Mouse (Mus musculus) cerebellum, adult (tissue): ENCODE data around the gene Anapc7.
"Not testable (repeated sequence)": the region's sequence is repeated elsewhere in the genome, so short reads cannot be mapped to it uniquely, and the experiment has no call there.

Source experiments
- ATAC-seq: cut with Nextera tagmentation; 2 replicates; pipeline ENCODE4 v1.9.2; 2017; ENCODE audit warnings: mild to moderate bottlenecking, moderate library complexity, mixed read lengths; ENCODE audit not compliant: insufficient number of reproducible peaks, low FRiP score, low TSS enrichment

Anapc7 gene

GRCm38 (mm10) chr5:122448869-122449268 is 27.4 kb downstream of the Anapc7 start:
- no peak for ATAC-seq

GRCm38 (mm10) chr5:122449946-122450345 is 28.5 kb downstream of the Anapc7 start:
- no peak for ATAC-seq

GRCm38 (mm10) chr5:122450913-122451317 is 29.4 kb downstream of the Anapc7 start:
- no peak for ATAC-seq

- ATAC-seq, result no peak
Measured at GRCm38 (mm10) chr5:122451324-122451723, 29.8 kb downstream of the Anapc7 start.

- no peak for ATAC-seq
Measured at GRCm38 (mm10) chr5:122452194-122452593, 30.7 kb downstream of the Anapc7 start.

GRCm38 (mm10) chr5:122453188-122453587 is 31.7 kb downstream of the Anapc7 start:
- no peak for ATAC-seq

- no peak for ATAC-seq
Measured at GRCm38 (mm10) chr5:122454442-122454841, 32.9 kb downstream of the Anapc7 start.

GRCm38 (mm10) chr5:122454883-122455282 is 33.4 kb downstream of the Anapc7 start:
- ATAC-seq, result no peak

GRCm38 (mm10) chr5:122455584-122455983 is 34.1 kb downstream of the Anapc7 start:
- no peak for ATAC-seq

GRCm38 (mm10) chr5:122457054-122457453 is 35.6 kb downstream of the Anapc7 start:
- not testable (repeated sequence) for ATAC-seq

- no peak for ATAC-seq
Measured at GRCm38 (mm10) chr5:122458066-122458465, 36.6 kb downstream of the Anapc7 start.

GRCm38 (mm10) chr5:122459335-122459734 is 37.8 kb downstream of the Anapc7 start:
- ATAC-seq, result no peak

GRCm38 (mm10) chr5:122460656-122461055 is 39.2 kb downstream of the Anapc7 start:
- peak; percentile 71; the same call in 1 of the 2 replicates for ATAC-seq

GRCm38 (mm10) chr5:122461431-122461830 is 39.9 kb downstream of the Anapc7 start:
- no peak for ATAC-seq

GRCm38 (mm10) chr5:122471658-122472057 is 50.2 kb downstream of the Anapc7 start:
- no peak for ATAC-seq

- ATAC-seq, result no peak
Measured at GRCm38 (mm10) chr5:122474643-122475363, 53.3 kb downstream of the Anapc7 start.

- ATAC-seq, result no peak
Measured at GRCm38 (mm10) chr5:122476078-122476477, 54.6 kb downstream of the Anapc7 start.

- ATAC-seq, result no peak
Measured at GRCm38 (mm10) chr5:122477492-122477891, 56.0 kb downstream of the Anapc7 start.

GRCm38 (mm10) chr5:122479131-122479530 is 57.6 kb downstream of the Anapc7 start:
- ATAC-seq, result no peak

- ATAC-seq, result no peak
Measured at GRCm38 (mm10) chr5:122481844-122482243, 60.4 kb downstream of the Anapc7 start.

- no peak for ATAC-seq
Measured at GRCm38 (mm10) chr5:122482733-122483391, 61.4 kb downstream of the Anapc7 start.

GRCm38 (mm10) chr5:122486243-122486642 is 64.8 kb downstream of the Anapc7 start:
- not testable (repeated sequence) for ATAC-seq
